Mouse (Mus musculus): ENCODE results near the gene Hs6st3.

The Hs6st3 gene

GRCm38 (mm10) chr14:119815616-119816015, 677.5 kb downstream of the Hs6st3 start:
- DNase-seq, result peak; percentile 53

- DNase-seq, result peak; percentile 65
These were observed 682.4 kb downstream of the Hs6st3 start for GRCm38 (mm10) chr14:119820562-119820961.

- peak; percentile 54 for DNase-seq
These were observed 693.2 kb downstream of the Hs6st3 start for GRCm38 (mm10) chr14:119831165-119832011.

GRCm38 (mm10) chr14:119832012-119832325, 693.8 kb downstream of the Hs6st3 start:
- DNase-seq, result peak; percentile 52

GRCm38 (mm10) chr14:119832940-119833339, 694.8 kb downstream of the Hs6st3 start:
- DNase-seq, result peak; percentile 63

GRCm38 (mm10) chr14:119834008-119834700, 696.0 kb downstream of the Hs6st3 start:
- peak; percentile 86 for DNase-seq

- DNase-seq, result no peak
These were observed 697.9 kb downstream of the Hs6st3 start for GRCm38 (mm10) chr14:119836051-119836450.

GRCm38 (mm10) chr14:119847540-119847939, 709.4 kb downstream of the Hs6st3 start:
- DNase-seq, result peak; percentile 53

- DNase-seq, result peak; percentile 55
These were observed 710.7 kb downstream of the Hs6st3 start for GRCm38 (mm10) chr14:119848759-119849298.

GRCm38 (mm10) chr14:119849338-119849737, 711.2 kb downstream of the Hs6st3 start:
- peak; percentile 79 for DNase-seq

- DNase-seq, result peak; percentile 71
These were observed 714.0 kb downstream of the Hs6st3 start for GRCm38 (mm10) chr14:119852139-119852538.

- DNase-seq, result peak; percentile 77
These were observed 719.5 kb downstream of the Hs6st3 start for GRCm38 (mm10) chr14:119857338-119858291.

- no peak for DNase-seq
These were observed 735.5 kb downstream of the Hs6st3 start for GRCm38 (mm10) chr14:119873617-119874016.

GRCm38 (mm10) chr14:119892922-119893321, 754.8 kb downstream of the Hs6st3 start:
- no peak for DNase-seq

- DNase-seq, result no peak
These were observed 757.0 kb downstream of the Hs6st3 start for GRCm38 (mm10) chr14:119895097-119895496.

GRCm38 (mm10) chr14:119895765-119896465, 757.8 kb downstream of the Hs6st3 start:
- DNase-seq, result no peak

GRCm38 (mm10) chr14:119902486-119902885, 764.3 kb downstream of the Hs6st3 start:
- no peak for DNase-seq

- no peak for DNase-seq
These were observed 770.0 kb downstream of the Hs6st3 start for GRCm38 (mm10) chr14:119908032-119908675.

GRCm38 (mm10) chr14:119914508-119914907, 776.4 kb downstream of the Hs6st3 start:
- DNase-seq, result no peak

- DNase-seq, result no peak
These were observed 780.3 kb downstream of the Hs6st3 start for GRCm38 (mm10) chr14:119918281-119919034.

- no peak for DNase-seq
These were observed 781.0 kb downstream of the Hs6st3 start for GRCm38 (mm10) chr14:119919177-119919576.

All from heart, adult 11 months (tissue).